Comparison of ENCODE assay signal across 8 mouse cellular contexts in genomic region chr8:126583971-126584843, GRCm38 (mm10). TPM values are rescaled to one million over a fixed set of nuclear protein-coding genes. Genes with fewer than 3 reads are reported as not detected.
DNase-seq lines count a peak whose midpoint lies in the region; ATAC-seq and TF ChIP-seq lines count a peak whose summit lies in the region.

No protein-coding gene starts in this region.

- WGBS in forebrain, embryonic 13.5 days = under 1% methylated on average over 67 of the region's 68 CpGs
- under 1% methylated on average over 68 of the region's 68 CpGs for WGBS in heart, embryonic 16.5 days
- 1% methylated on average over 68 of the region's 68 CpGs for whole genome bisulfite sequencing in liver, embryonic 15.5 days (ENCODE audit: insufficient replicate concordance)
- WGBS in stomach, postnatal 0 days = 1% methylated on average over 62 of the region's 68 CpGs

- H3K79me2 ChIP-seq in CH12.LX (replicated peaks; ENCODE audit: control insufficient read depth, extremely low read depth, insufficient read depth, poor library complexity, severe bottlenecking) = peaks cover 35% of the 10 kb centered on the region

- no peaks in the 10 kb centered on the region for H3K27me3 ChIP-seq in CH12.LX (replicated peaks)
- H3K27me3 ChIP-seq in forebrain, embryonic 13.5 days = no peaks in the 10 kb centered on the region
- no peaks in the 10 kb centered on the region for H3K27me3 ChIP-seq in heart, embryonic 16.5 days (ENCODE audit: control insufficient read depth, insufficient read depth, low read length)
- H3K27me3 ChIP-seq in liver, embryonic 15.5 days = no peaks in the 10 kb centered on the region
- H3K27me3 ChIP-seq in stomach, postnatal 0 days (ENCODE audit: control insufficient read depth, insufficient read depth, low read length) = no peaks in the 10 kb centered on the region

- peaks cover 10 to 45% of the 10 kb centered on the region in 2 experiments for H3K36me3 ChIP-seq in CH12.LX (replicated peaks in 1 of 2; ENCODE audit: control insufficient read depth in 1 of 2, insufficient read depth in 1 of 2, low read length in 1 of 2)
- H3K36me3 ChIP-seq in forebrain, embryonic 13.5 days (ENCODE audit: poor library complexity, severe bottlenecking) = peaks cover 13% of the 10 kb centered on the region
- H3K36me3 ChIP-seq in heart, embryonic 16.5 days (ENCODE audit: control insufficient read depth, insufficient read depth) = peaks cover 9% of the 10 kb centered on the region
- peaks cover 11% of the 10 kb centered on the region for H3K36me3 ChIP-seq in liver, embryonic 15.5 days (replicated peaks)
- peaks cover 10% of the 10 kb centered on the region; the same call in 1 of the 2 replicates for H3K36me3 ChIP-seq in stomach, postnatal 0 days (ENCODE audit: control insufficient read depth, insufficient read depth, low read length)

- peak overlapping the region; percentile 50; the same call in 1 of the 2 replicates for H3K9ac ChIP-seq in CH12.LX (ENCODE audit: insufficient read depth, low read depth)
- peak overlapping the region; percentile 81 for H3K9ac ChIP-seq in forebrain, embryonic 13.5 days
- peak overlapping the region; percentile 84 for H3K9ac ChIP-seq in heart, embryonic 16.5 days (ENCODE audit: low read length)
- peak overlapping the region; percentile 67 for H3K9ac ChIP-seq in liver, embryonic 15.5 days
- H3K9ac ChIP-seq in stomach, postnatal 0 days (ENCODE audit: low read length) = peak overlapping the region; percentile 76

- in situ Hi-C loops in CH12.LX (cut with MboI; ENCODE audit: low pct_ligation_motif_present, low pct_unique_long_range_greater_than_20kb, low sequenced_read_pairs) = loop anchor here (5.0 kb wide), 1 partner anchor 87 kb away; no protein-coding TSS in a partner anchor

- H3K4me1 ChIP-seq in CH12.LX (ENCODE audit: control insufficient read depth in 1 of 2, insufficient read depth in 2 of 2) = peaks cover 20 to 57% of the 10 kb centered on the region in 2 experiments
- peaks cover 65% of the 10 kb centered on the region for H3K4me1 ChIP-seq in forebrain, embryonic 13.5 days
- H3K4me1 ChIP-seq in heart, embryonic 16.5 days (ENCODE audit: control insufficient read depth, insufficient read depth, low read length) = peaks cover 36% of the 10 kb centered on the region
- peaks cover 63% of the 10 kb centered on the region for H3K4me1 ChIP-seq in liver, embryonic 15.5 days (replicated peaks)
- peaks cover 5% of the 10 kb centered on the region; the same call in 1 of the 2 replicates for H3K4me1 ChIP-seq in stomach, postnatal 0 days (replicated peaks; ENCODE audit: control insufficient read depth, insufficient read depth)

- no peak for TF ChIP-seq CTCF in CH12.LX (conservative IDR thresholded peaks at IDR 0.05 in 1 of 2, IDR thresholded peaks at IDR 0.05 in 1 of 2; ENCODE audit: low read depth in 2 of 2, low read length in 2 of 2)
- no peak for TF ChIP-seq CTCF in stomach, postnatal 0 days (IDR thresholded peaks at IDR 0.05; ENCODE audit: low read depth)

- dilution Hi-C loops in CH12.LX (cut with MboI; ENCODE audit: extremely low pct_ligation_motif_present, extremely low pct_unique_long_range_greater_than_20kb, low sequenced_read_pairs) = no loop called here

- H3K4me2 ChIP-seq in CH12.LX (ENCODE audit: insufficient read depth, low read depth, poor library complexity, severe bottlenecking) = peak overlapping the region; percentile 82
- peak overlapping the region; percentile 100 for H3K4me2 ChIP-seq in forebrain, embryonic 13.5 days
- H3K4me2 ChIP-seq in heart, embryonic 16.5 days (ENCODE audit: low read depth, low read length) = peak overlapping the region; percentile 78
- peak overlapping the region; percentile 99 for H3K4me2 ChIP-seq in liver, embryonic 15.5 days
- peak overlapping the region; percentile 83 for H3K4me2 ChIP-seq in stomach, postnatal 0 days (replicated peaks; ENCODE audit: low read depth)

- peak overlapping the region in 2 of 3 experiments; percentile 27 to 65 for H3K4me3 ChIP-seq in CH12.LX (replicated peaks in 1 of 3; ENCODE audit: low read depth in 2 of 3, low read length in 2 of 3, poor library complexity in 1 of 3)
- H3K4me3 ChIP-seq in forebrain, embryonic 13.5 days = peak overlapping the region; percentile 58
- peak overlapping the region; percentile 48 for H3K4me3 ChIP-seq in heart, embryonic 16.5 days (ENCODE audit: low read length)
- H3K4me3 ChIP-seq in liver, embryonic 15.5 days (replicated peaks) = peak overlapping the region; percentile 65
- H3K4me3 ChIP-seq in stomach, postnatal 0 days (ENCODE audit: low read depth, low read length) = peak overlapping the region; percentile 40

- no peak for TF ChIP-seq RAD21 in CH12.LX (IDR thresholded peaks at IDR 0.05; ENCODE audit: low read depth, low read length)

- peak; percentile 63 for ATAC-seq in cerebellum, adult (ENCODE audit: insufficient number of reproducible peaks, low FRiP score, low TSS enrichment)
- peak; percentile 85 for ATAC-seq in forebrain, embryonic 13.5 days
- peak; percentile 76 for ATAC-seq in heart, embryonic 16.5 days (replicated peaks; ENCODE audit: extremely low read depth, insufficient read depth, low FRiP score)
- ATAC-seq in liver, embryonic 15.5 days (ENCODE audit: insufficient read depth) = peak; percentile 67
- ATAC-seq in stomach, postnatal 0 days (ENCODE audit: low FRiP score, low TSS enrichment) = peak; percentile 75

- TF ChIP-seq POLR2A in CH12.LX (IDR thresholded peaks at IDR 0.05; ENCODE audit: low read depth, low read length) = peak; percentile 56

- peak overlapping the region; percentile 53 for H3K27ac ChIP-seq in CH12.LX (ENCODE audit: insufficient read depth, low read depth)
- H3K27ac ChIP-seq in forebrain, embryonic 13.5 days = peak overlapping the region; percentile 89
- peak overlapping the region; percentile 96 for H3K27ac ChIP-seq in heart, embryonic 16.5 days (ENCODE audit: low read length)
- H3K27ac ChIP-seq in liver, embryonic 15.5 days (replicated peaks) = peak overlapping the region; percentile 89
- H3K27ac ChIP-seq in stomach, postnatal 0 days (replicated peaks) = peak overlapping the region; percentile 97

- peaks cover 15% of the 10 kb centered on the region for H3K9me3 ChIP-seq in CH12.LX (replicated peaks; ENCODE audit: low read length)
- peaks cover 4% of the 10 kb centered on the region; the same call in 1 of the 2 replicates for H3K9me3 ChIP-seq in forebrain, embryonic 13.5 days (replicated peaks)
- peaks cover 4% of the 10 kb centered on the region; the same call in 1 of the 2 replicates for H3K9me3 ChIP-seq in heart, embryonic 16.5 days (replicated peaks; ENCODE audit: control insufficient read depth, low read length)
- no peaks in the 10 kb centered on the region for H3K9me3 ChIP-seq in liver, embryonic 15.5 days (replicated peaks)
- no peaks in the 10 kb centered on the region for H3K9me3 ChIP-seq in stomach, postnatal 0 days (ENCODE audit: control insufficient read depth, low read length)

- no peak for DNase-seq in CH12.LX (ENCODE audit: extremely low read depth)
- peak; percentile 90 for DNase-seq in kidney, postnatal 10 days
- peak; percentile 84 for DNase-seq in neural tube, embryonic 10.5 days (ENCODE audit: extremely low spot score, low spot score)
- peak; percentile 85 for DNase-seq in stomach, postnatal 0 days (ENCODE audit: low spot score)

- TF ChIP-seq EP300 in CH12.LX (IDR thresholded peaks at IDR 0.05; ENCODE audit: low read length) = no peak
- no peak for TF ChIP-seq EP300 in stomach, postnatal 0 days (optimal IDR thresholded peaks at IDR 0.05)

TF ChIP-seq in CH12.LX, 34 proteins besides CTCF, POLR2A, EP300 and RAD21:
- TF ChIP-seq RCOR1 (conservative IDR thresholded peaks at IDR 0.05; ENCODE audit: low read depth, low read length) = no peak
- no peak for TF ChIP-seq ZMIZ1 (IDR thresholded peaks at IDR 0.05; ENCODE audit: low read depth, low read length)
- TF ChIP-seq NRF1 (IDR thresholded peaks at IDR 0.05; ENCODE audit: low read depth, low read length) = peak; percentile 90
- 0 out of 2 replicates have a peak, but pooled peaks have one; percentile 33 for TF ChIP-seq TCF12 (IDR thresholded peaks at IDR 0.05; ENCODE audit: low read depth, low read length)
- peak; percentile 61 for TF ChIP-seq ETS1 (conservative IDR thresholded peaks at IDR 0.05; ENCODE audit: low read depth, low read length)
- TF ChIP-seq MAX (IDR thresholded peaks at IDR 0.05; ENCODE audit: low read length) = peak; percentile 67
- no peak for TF ChIP-seq SMC3 (IDR thresholded peaks at IDR 0.05; ENCODE audit: low read depth, low read length)
- peak; percentile 49; the same call in 1 of the 2 replicates for TF ChIP-seq ELF1 (IDR thresholded peaks at IDR 0.05; ENCODE audit: low read depth, low read length)
- TF ChIP-seq IRF4 (IDR thresholded peaks at IDR 0.05; ENCODE audit: low read depth, low read length) = 0 out of 2 replicates have a peak, but pooled peaks have one; percentile 5
- peak; percentile 96 for TF ChIP-seq BHLHE40 (IDR thresholded peaks at IDR 0.05; ENCODE audit: low read depth, low read length)
- TF ChIP-seq MXI1 (IDR thresholded peaks at IDR 0.05; ENCODE audit: low read depth, low read length) = peak; percentile 56; the same call in 1 of the 2 replicates
- TF ChIP-seq MYC (IDR thresholded peaks at IDR 0.05; ENCODE audit: low read depth, low read length) = peak; percentile 91
- 0 out of 2 replicates have a peak, but pooled peaks have one; percentile 16 for TF ChIP-seq NELFE (IDR thresholded peaks at IDR 0.05; ENCODE audit: low read depth, low read length)
- peak; percentile 75 for TF ChIP-seq MEF2A (IDR thresholded peaks at IDR 0.05; ENCODE audit: borderline replicate concordance, low read depth, low read length)

RNA-seq across cellular contexts. Expression of gene Irf2bp2, which starts 9.6 kb away (rescaled TPM):
- total RNA-seq in CH12.LX (2012; rRNA removed) (20.2 and 28.6 TPM in 2 replicates), CH12.LX (2014; rRNA removed) (30.3 and 31.2 TPM in 2 replicates)
- 17.8 and 19.9 TPM in 2 replicates for polyA plus RNA-seq in CH12.LX (2012; ENCODE audit: insufficient read length, low read depth)
- 8.1 and 8.3 TPM in 2 replicates for polyA plus RNA-seq in forebrain, embryonic 13.5 days (2015; fragmentation: Nextera tagmentation; extraction: Ambion mirVana)
- 9.1 and 9.8 TPM in 2 replicates for polyA plus RNA-seq in heart, embryonic 16.5 days (2015; fragmentation: Nextera tagmentation; extraction: Ambion mirVana)
- 3.8 and 4.0 TPM in 2 replicates for polyA plus RNA-seq in liver, embryonic 15.5 days (2015; fragmentation: Nextera tagmentation; extraction: Ambion mirVana)
- 10.1 and 10.2 TPM in 2 replicates for polyA plus RNA-seq in stomach, postnatal 0 days (2015; fragmentation: Nextera tagmentation; extraction: Ambion mirVana)
